Mouse (Mus musculus) megakaryocyte, embryonic 14.5 days (primary cell): Measurements from ENCODE around the gene Epb41l2.

Source experiments
- FLI1 ChIP-seq: IDR thresholded peaks from 2 replicates; pipeline ENCODE4 v1.6.1; 2012; ENCODE audit warnings: low read length, inconsistent platforms, mixed read lengths
- GATA1 ChIP-seq: IDR thresholded peaks from 3 replicates; pipeline ENCODE4 v1.6.1; 2012; ENCODE audit warnings: mixed read lengths, low read length, inconsistent platforms, borderline replicate concordance

DNA sequence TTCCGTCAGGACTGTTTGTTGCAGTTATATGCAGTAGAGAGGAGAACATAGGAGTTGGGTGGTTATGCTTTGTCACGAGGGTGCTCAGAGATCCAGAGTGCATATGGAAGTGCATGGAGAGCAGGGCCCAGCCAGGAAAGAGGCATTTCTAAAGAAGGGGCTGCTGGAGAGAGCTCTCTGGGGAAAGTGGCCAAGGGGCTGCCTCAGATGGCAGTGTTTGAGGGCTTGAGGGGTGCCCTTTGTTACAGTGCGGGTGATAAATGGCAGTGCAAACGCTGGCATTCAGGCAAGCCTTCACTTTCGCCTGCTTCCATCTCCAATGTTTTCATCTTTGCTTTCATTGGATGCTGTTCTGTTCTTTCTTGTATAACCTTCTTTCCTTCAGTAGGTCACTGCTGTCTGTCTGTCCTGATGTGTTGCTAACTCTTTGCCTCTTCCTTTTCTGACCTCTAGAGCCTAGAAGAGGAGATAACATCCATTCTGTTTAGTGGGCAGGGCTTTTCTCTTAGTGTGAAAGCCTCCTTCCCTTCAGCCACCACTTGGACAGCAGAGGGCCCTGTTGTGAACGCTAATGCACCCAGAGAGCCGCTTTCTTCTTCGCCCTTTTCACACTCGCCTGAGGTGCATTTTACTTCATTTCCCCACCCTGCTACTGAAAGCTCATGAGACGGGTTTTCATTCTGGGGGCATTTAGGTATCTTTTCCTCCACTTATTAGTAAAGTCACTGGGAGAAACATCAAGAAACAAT, 139.9 kb downstream of the Epb41l2 start:
- TF ChIP-seq GATA1 (no peak), FLI1 (no peak)
